ENCODE assay signal across 8 mouse cellular contexts in genomic region chr1:191326233-191326882, GRCm38 (mm10). TPM values are rescaled to one million over a fixed set of nuclear protein-coding genes. Genes with fewer than 3 reads are reported as not detected.
DNase-seq lines count a peak whose midpoint lies in the region; ATAC-seq and TF ChIP-seq lines count a peak whose summit lies in the region.

No protein-coding gene starts in this region.

- peaks cover 11% of the 10 kb centered on the region; the same call in 1 of the 2 replicates for H3K36me3 ChIP-seq in forebrain, embryonic 14.5 days (ENCODE audit: control insufficient read depth, insufficient read depth, low read length)
- H3K36me3 ChIP-seq in lung, postnatal 0 days (ENCODE audit: insufficient read depth, low read length) = no peaks in the 10 kb centered on the region

- no peak for TF ChIP-seq CTCF in lung, postnatal 0 days (IDR thresholded peaks at IDR 0.05)

- H3K9me3 ChIP-seq in forebrain, embryonic 14.5 days (replicated peaks; ENCODE audit: control insufficient read depth, low read length) = no peaks in the 10 kb centered on the region
- H3K9me3 ChIP-seq in lung, postnatal 0 days (ENCODE audit: low read length) = no peaks in the 10 kb centered on the region

- H3K4me3 ChIP-seq in forebrain, embryonic 14.5 days (ENCODE audit: low read depth, low read length) = peak overlapping the region; percentile 84
- peak overlapping the region; percentile 66 for H3K4me3 ChIP-seq in lung, postnatal 0 days (ENCODE audit: low read depth, low read length)

- peak overlapping the region; percentile 87 for H3K4me2 ChIP-seq in forebrain, embryonic 14.5 days (ENCODE audit: low read length)
- H3K4me2 ChIP-seq in lung, postnatal 0 days (replicated peaks; ENCODE audit: low read depth, low read length) = peak overlapping the region; percentile 100

- H3K9ac ChIP-seq in forebrain, embryonic 14.5 days (ENCODE audit: low read length) = peak overlapping the region; percentile 92
- peak overlapping the region; percentile 48 for H3K9ac ChIP-seq in lung, postnatal 0 days (replicated peaks; ENCODE audit: low read depth)

- peak; percentile 78 for ATAC-seq in CD4-positive, CD25-positive, alpha-beta regulatory T cell, adult 4 months
- ATAC-seq in forebrain, embryonic 14.5 days = peak; percentile 74
- peak; percentile 61 for ATAC-seq in lung, postnatal 0 days

- peaks cover 26% of the 10 kb centered on the region for H3K4me1 ChIP-seq in forebrain, embryonic 14.5 days (ENCODE audit: control insufficient read depth, insufficient read depth, low read length)
- H3K4me1 ChIP-seq in lung, postnatal 0 days (ENCODE audit: insufficient read depth, low read depth, low read length) = 0 out of 2 replicates have a peak, but pooled peaks cover 3% of the 10 kb centered on the region

- 1% methylated on average over 31 of the region's 35 CpGs for WGBS in forebrain, embryonic 14.5 days
- WGBS in lung, postnatal 0 days = under 1% methylated on average over 27 of the region's 35 CpGs

- peak; percentile 39 for DNase-seq in 3T3-L1 (ENCODE audit: low read depth, low spot score)
- peak; percentile 56 for DNase-seq in c-Kit-positive CD71-positive TER-119-negative erythroid progenitor cells, embryonic 14.5 days (ENCODE audit: low read depth)
- peak; percentile 61 for DNase-seq in forebrain, embryonic 14.5 days (ENCODE audit: low spot score)
- DNase-seq in kidney, adult 11 months = peak; percentile 46
- DNase-seq in lung, postnatal 0 days (ENCODE audit: low spot score) = peak; percentile 43
- DNase-seq in ovary, postnatal 14 days (ENCODE audit: low spot score) = peak; percentile 29
- DNase-seq in layer of hippocampus, adult 18-20 months (ENCODE audit: low spot score in 2 of 2) = no peak

- no peaks in the 10 kb centered on the region for H3K27me3 ChIP-seq in forebrain, embryonic 14.5 days (replicated peaks; ENCODE audit: control insufficient read depth, insufficient read depth, low read length)
- H3K27me3 ChIP-seq in lung, postnatal 0 days (replicated peaks; ENCODE audit: insufficient read depth, low read length) = no peaks in the 10 kb centered on the region

- peak overlapping the region; percentile 85 for H3K27ac ChIP-seq in forebrain, embryonic 14.5 days (ENCODE audit: low read depth, low read length)
- 0 out of 2 replicates have a peak overlapping the region, but pooled peaks have one; percentile 58 for H3K27ac ChIP-seq in lung, postnatal 0 days (ENCODE audit: low read length)

- TF ChIP-seq EP300 in lung, postnatal 0 days (IDR thresholded peaks at IDR 0.05) = no peak

RNA-seq across cellular contexts. Expression of gene Tmem206, which starts 0.6 kb away (rescaled TPM):
- 10 to 100 TPM; 24.4 to 29.2 TPM for polyA plus RNA-seq in CD4-positive, CD25-positive, alpha-beta regulatory T cell, adult 4 months (2017; shearing (Covaris generic))
- polyA plus RNA-seq in forebrain, embryonic 14.5 days (2014; fragmentation: Nextera tagmentation; extraction: Ambion mirVana) = 57.0 and 62.5 TPM in 2 replicates
- 13.1 and 14.7 TPM in 2 replicates for polyA plus RNA-seq in lung, postnatal 0 days (2015; fragmentation: Nextera tagmentation; extraction: Ambion mirVana)
- 1 to 10 TPM; 8.4 to 8.6 TPM for total RNA-seq in layer of hippocampus, adult 18-20 months (2021)

RNA-seq across cellular contexts. Expression of gene Nenf, which starts 8.4 kb away (rescaled TPM):
- 1 to 10 TPM in 1 of 2 experiments, not detected in 1; 1.5 TPM for polyA plus RNA-seq in CD4-positive, CD25-positive, alpha-beta regulatory T cell, adult 4 months (2017; shearing (Covaris generic))
- 125 and 128 TPM in 2 replicates for polyA plus RNA-seq in forebrain, embryonic 14.5 days (2014; fragmentation: Nextera tagmentation; extraction: Ambion mirVana)
- 149 and 177 TPM in 2 replicates for polyA plus RNA-seq in lung, postnatal 0 days (2015; fragmentation: Nextera tagmentation; extraction: Ambion mirVana)
- 10 to 100 TPM; 72.9 to 74.4 TPM for total RNA-seq in layer of hippocampus, adult 18-20 months (2021)

Comparison
In these comparisons a context has a peak if more than half of its experiments do, and no peak if none do; other contexts are left out.
1. DNase-seq: peak in 3T3-L1 (single experiment), c-Kit-positive CD71-positive TER-119-negative erythroid progenitor cells, embryonic 14.5 days (single experiment), forebrain, embryonic 14.5 days (single experiment), kidney, adult 11 months (single experiment), lung, postnatal 0 days (single experiment) and ovary, postnatal 14 days (single experiment); none in layer of hippocampus, adult 18-20 months (0 of 2).
2. RNA of gene Nenf, which starts 8.4 kb away (polyA plus RNA-seq): 149 to 177 TPM in lung, postnatal 0 days and 125 to 128 TPM in forebrain, embryonic 14.5 days; 1.5 TPM in CD4-positive, CD25-positive, alpha-beta regulatory T cell, adult 4 months; every median in the first group is over 10 times any median in the second.
3. Peak in every context shown above with its lines, with median percentiles within 50 percentile points of each other: ATAC-seq.